Mouse (Mus musculus): ENCODE results near the gene Klk1b5.

Gene Klk1b5

GRCm38 (mm10) chr7:44249248-44249647 lies 33.5 kb downstream of the Klk1b5 start:
- TF ChIP-seq GATA4 (IDR thresholded peaks at IDR 0.05; ENCODE audit: insufficient replicate concordance, low read length): no peak

GRCm38 (mm10) chr7:44253023-44253616 lies 37.4 kb downstream of the Klk1b5 start:
- no peak for TF ChIP-seq GATA4 (IDR thresholded peaks at IDR 0.05; ENCODE audit: insufficient replicate concordance, low read length)

DNA sequence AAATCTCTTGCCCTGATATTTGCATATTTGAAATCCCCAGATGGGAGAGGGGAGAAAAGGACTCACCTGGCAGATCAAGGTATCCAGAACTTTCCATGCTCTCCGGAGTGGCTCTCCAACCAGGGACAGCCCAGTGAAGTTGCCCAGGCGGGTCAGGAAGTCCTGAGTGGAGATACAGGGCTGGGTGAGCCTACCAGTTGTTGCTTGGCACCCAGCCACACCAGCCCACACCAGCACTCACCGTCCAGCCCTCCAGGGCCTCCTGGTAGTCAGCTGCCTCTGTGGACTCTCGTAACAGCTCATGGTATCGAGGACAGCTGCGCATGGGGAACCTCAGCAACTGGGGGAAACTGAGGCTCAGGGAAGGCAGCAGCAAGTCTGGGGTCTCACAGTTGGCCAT lies 39.2 kb downstream of the Klk1b5 start:
- no peak for TF ChIP-seq GATA4 (IDR thresholded peaks at IDR 0.05; ENCODE audit: insufficient replicate concordance, low read length)

DNA sequence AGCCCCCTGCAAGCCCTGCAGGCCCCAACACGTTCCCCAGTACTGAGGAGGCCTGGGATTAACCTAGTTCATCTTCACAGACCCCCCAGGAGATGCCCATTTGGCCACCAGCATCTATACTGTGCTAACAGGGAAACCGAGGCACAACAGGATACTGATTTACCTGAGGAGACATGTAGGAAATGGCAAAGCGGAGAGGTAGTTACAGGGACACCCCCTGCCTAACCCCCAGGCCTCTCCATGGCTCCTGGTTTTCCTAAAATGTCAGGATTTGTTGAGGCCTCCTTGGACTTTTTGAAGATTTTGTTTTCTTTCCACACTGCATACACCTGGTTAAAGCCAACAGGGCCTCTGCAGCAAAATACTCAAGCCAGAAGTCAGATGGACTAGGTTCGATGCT lies 41.5 kb downstream of the Klk1b5 start, which contains the start of gene Acp4:
Acp4 (minus strand) TSS at position 101 of the 400 bp plus-strand sequence.
- no peak for TF ChIP-seq GATA4 (IDR thresholded peaks at IDR 0.05; ENCODE audit: insufficient replicate concordance, low read length)

DNA sequence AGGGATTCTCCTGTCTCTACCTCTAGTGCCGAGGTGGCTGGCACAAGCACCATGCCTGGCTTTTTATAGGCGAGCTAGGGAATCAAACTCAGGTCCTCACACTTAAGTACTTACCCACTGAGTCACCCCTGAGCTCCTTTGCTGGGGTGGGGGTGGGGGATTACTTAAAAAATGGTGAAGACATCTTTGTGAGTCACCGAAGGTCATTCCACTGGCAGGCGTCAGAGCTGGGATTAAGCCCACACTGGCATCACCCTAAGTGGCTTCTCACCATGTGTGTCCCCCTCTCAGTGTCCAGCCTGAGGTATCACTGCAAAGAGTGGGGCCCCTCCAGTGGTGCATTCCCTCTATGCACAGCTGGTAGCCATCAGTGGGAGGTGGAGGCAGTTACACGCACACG lies 44.7 kb downstream of the Klk1b5 start:
- no peak for TF ChIP-seq GATA4 (IDR thresholded peaks at IDR 0.05; ENCODE audit: insufficient replicate concordance, low read length)

- TF ChIP-seq GATA4 (IDR thresholded peaks at IDR 0.05; ENCODE audit: insufficient replicate concordance, low read length): no peak
Measured at GRCm38 (mm10) chr7:44261147-44261546, 45.4 kb downstream of the Klk1b5 start, which contains the start of gene Gm15517. Gene Gm15517 (plus strand): TSS chr7:44261447.

- TF ChIP-seq GATA4 (IDR thresholded peaks at IDR 0.05; ENCODE audit: insufficient replicate concordance, low read length): no peak
Measured at GRCm38 (mm10) chr7:44262791-44263643, 47.3 kb downstream of the Klk1b5 start.

- no peak for TF ChIP-seq GATA4 (IDR thresholded peaks at IDR 0.05; ENCODE audit: insufficient replicate concordance, low read length)
Measured at GRCm38 (mm10) chr7:44268117-44268516, 52.4 kb downstream of the Klk1b5 start.

- no peak for TF ChIP-seq GATA4 (IDR thresholded peaks at IDR 0.05; ENCODE audit: insufficient replicate concordance, low read length)
Measured at GRCm38 (mm10) chr7:44269397-44269796, 53.7 kb downstream of the Klk1b5 start.
